Mouse (Mus musculus): ENCODE measurements around the gene Mettl14.

Mettl14 gene

GRCm38 (mm10) chr3:123321612-123322011, 64.3 kb downstream of the Mettl14 start:
- DNase-seq (ENCODE audit: low spot score in 2 of 2) = no peak

GRCm38 (mm10) chr3:123320341-123320740, 65.6 kb downstream of the Mettl14 start:
- no peak for DNase-seq (ENCODE audit: low spot score in 2 of 2)

Measured in spleen, postnatal 14 days (tissue).